Mouse (Mus musculus): ENCODE data around the gene Ran. TPM values are rescaled to one million over a fixed set of nuclear protein-coding genes. Genes with fewer than 3 reads are reported as not detected.
A peak's percentile ranks its signal among the peaks of the same experiment; 100 is the strongest.

Ran gene
- total RNA-seq, 2 experiments from 2014 or later: 164 to 165 TPM

GRCm38 (mm10) chr5:129061579-129061978 lies 41.7 kb downstream of the Ran start:
- intact Hi-C loops (cut with DNase I): loop anchor here (2.0 to 5.0 kb wide), 3 partner anchors 116 to 661 kb away; no protein-coding TSS in a partner anchor
- DNase-seq: peak; percentile 73

GRCm38 (mm10) chr5:129063037-129063791 lies 43.3 kb downstream of the Ran start:
- intact Hi-C loops (cut with DNase I): loop anchor here (5.0 kb wide), 2 partner anchors 114 to 659 kb away; no protein-coding TSS in a partner anchor

GRCm38 (mm10) chr5:129063792-129064087 lies 43.9 kb downstream of the Ran start:
- no peak for DNase-seq
- intact Hi-C loops (cut with DNase I): loop anchor here (5.0 kb wide), 2 partner anchors 114 to 659 kb away; no protein-coding TSS in a partner anchor

More at GRCm38 (mm10) chr5:129063037-129063791, 43.3 kb downstream of the Ran start:
- DNase-seq: peak; percentile 87

GRCm38 (mm10) chr5:129064186-129064585 lies 44.3 kb downstream of the Ran start:
- intact Hi-C loops (cut with DNase I): loop anchor here (5.0 kb wide), 2 partner anchors 113 to 658 kb away; no protein-coding TSS in a partner anchor
- DNase-seq: no peak

- intact Hi-C loops (cut with DNase I): no loop called here
- no peak for DNase-seq
Measured at GRCm38 (mm10) chr5:129065301-129065700, 45.4 kb downstream of the Ran start.

GRCm38 (mm10) chr5:129065946-129066345 lies 46.1 kb downstream of the Ran start:
- intact Hi-C loops (cut with DNase I): no loop called here
- no peak for DNase-seq

- DNase-seq: no peak
- intact Hi-C loops (cut with DNase I): no loop called here
Measured at GRCm38 (mm10) chr5:129066541-129067230, 46.8 kb downstream of the Ran start.

- intact Hi-C loops (cut with DNase I): no loop called here
- DNase-seq: no peak
Measured at GRCm38 (mm10) chr5:129067231-129067834, 47.5 kb downstream of the Ran start.

GRCm38 (mm10) chr5:129071761-129072280 lies 52.0 kb downstream of the Ran start:
- DNase-seq: peak; percentile 86
- intact Hi-C loops (cut with DNase I): no loop called here

- intact Hi-C loops (cut with DNase I): no loop called here
- no peak for DNase-seq
Measured at GRCm38 (mm10) chr5:129073404-129073803, 53.5 kb downstream of the Ran start.

Other genes with a start within 250 kb of the Ran start
- 10 to 100 TPM; 67.1 to 68.9 TPM for gene Rimbp2, start 66.6 kb upstream of the Ran start, total RNA-seq (2021)
- 10 to 100 TPM; 30.4 to 33.2 TPM for gene Stx2, start 11.5 kb upstream of the Ran start, total RNA-seq (2021)
- gene Adgrd1, start 76.7 kb downstream of the Ran start, total RNA-seq (2021): under 1 TPM; 0.28 to 0.38 TPM

Data from left cerebral cortex, postnatal 4 days (tissue).